Mouse (Mus musculus) thymus, adult 2 months (tissue): ENCODE results near the gene Col26a1. TPM values are rescaled to one million over a fixed set of nuclear protein-coding genes. Genes with fewer than 3 reads are reported as not detected.
A peak's percentile ranks its signal among the peaks of the same experiment; 100 is the strongest.

Experiments used
- DNase-seq: peaks from one replicate; pipeline ENCODE4 v3.0.0; 2021
- H3K27ac ChIP-seq: fragments of 200-500 bp; 2 replicates; pipeline ENCODE4 v1.5.1; 2012; ENCODE audit warnings: low read length, control low read depth; ENCODE audit not compliant: control insufficient read depth, insufficient read depth
- H3K27me3 ChIP-seq: fragments of 200-500 bp; 2 replicates; pipeline ENCODE4 v1.6.1; 2012; ENCODE audit warnings: mild to moderate bottlenecking, low read length, moderate library complexity, mixed read lengths; ENCODE audit not compliant: control insufficient read depth, insufficient read depth
- H3K36me3 ChIP-seq: fragments of 200-500 bp; 2 replicates; pipeline ENCODE4 v1.6.1; 2012; ENCODE audit warnings: mild to moderate bottlenecking, low read length, moderate library complexity; ENCODE audit not compliant: control insufficient read depth, insufficient read depth
- H3K4me1 ChIP-seq: fragments of 200-500 bp; replicated peaks from 2 replicates; pipeline ENCODE4 v1.6.1; 2012; ENCODE audit warnings: low read length; ENCODE audit not compliant: control insufficient read depth, insufficient read depth
- H3K4me3 ChIP-seq: fragments of 200-500 bp; 2 replicates; pipeline ENCODE4 v1.5.1; 2012; ENCODE audit warnings: mild to moderate bottlenecking, low read length, control low read depth, moderate library complexity; ENCODE audit not compliant: control insufficient read depth, insufficient read depth
- CTCF ChIP-seq: fragments of 200-500 bp; IDR thresholded peaks from 2 replicates; pipeline ENCODE4 v1.5.1; 2012; ENCODE audit warnings: mild to moderate bottlenecking, control low read depth, low read length, moderate library complexity, borderline replicate concordance; ENCODE audit not compliant: control insufficient read depth, poor library complexity, insufficient read depth; ENCODE audit errors: extremely low read depth
- POLR2A ChIP-seq: fragments of 200-500 bp; IDR thresholded peaks from 2 replicates; pipeline ENCODE4 v1.6.1; 2012; ENCODE audit warnings: mild to moderate bottlenecking, low read length, control low read depth, moderate library complexity; ENCODE audit not compliant: control insufficient read depth, poor library complexity, insufficient read depth; ENCODE audit errors: extremely low read depth
- WGBS: fragments of 180-500 bp; shearing (Covaris S2); methylation state at CpG from one replicate; pipeline ENCODE4 v1.1.7; 2018; 5-methylcytosine and 5-hydroxymethylcytosine counted together
- polyA plus RNA-seq: library from polyadenylated mRNA; depleted of rRNA; stranded (reverse); fragments of >200 nt; gene quantifications from 2 replicates; pipeline ENCODE4 v1.2.3, GENCODE M21; 2012; rRNA removed

Gene Col26a1
- polyA plus RNA-seq: 0.22 and 0.66 TPM in 2 replicates

GRCm38 (mm10) chr5:136882788-136883439 is at the start of gene Col26a1:
Gene Col26a1 (minus strand): TSS chr5:136883209.
- H3K27me3 ChIP-seq: peaks cover 9% of the 10 kb centered on the region; the same call in 1 of the 2 replicates
- H3K27ac ChIP-seq: no peak within 1 kb of the TSS
- H3K36me3 ChIP-seq: no peaks in the 10 kb centered on the region
- 6% methylated on average over 44 of the region's 44 CpGs for WGBS
- H3K4me1 ChIP-seq: no peaks in the 10 kb centered on the region
- TF ChIP-seq POLR2A (no peak), CTCF (no peak)
- no peak for DNase-seq
- no peak within 1 kb of the TSS for H3K4me3 ChIP-seq

GRCm38 (mm10) chr5:136931896-136932295 is 48.9 kb upstream of the Col26a1 start:
- H3K36me3 ChIP-seq: no peaks in the 10 kb centered on the region
- 97% methylated on average over 14 of the region's 14 CpGs for WGBS
- DNase-seq: no peak
- H3K27me3 ChIP-seq: no peaks in the 10 kb centered on the region
- no peaks in the 10 kb centered on the region for H3K4me1 ChIP-seq
- no peak for TF ChIP-seq CTCF
- no peak for TF ChIP-seq POLR2A
- H3K27ac ChIP-seq: no peak overlapping the region
- no peak overlapping the region for H3K4me3 ChIP-seq

- no peaks in the 10 kb centered on the region for H3K4me1 ChIP-seq
- DNase-seq: peak; percentile 80
- no peak overlapping the region for H3K4me3 ChIP-seq
- H3K36me3 ChIP-seq: no peaks in the 10 kb centered on the region
- H3K27ac ChIP-seq: no peak overlapping the region
- no peaks in the 10 kb centered on the region for H3K27me3 ChIP-seq
- 24% methylated on average over 4 of the region's 4 CpGs for WGBS
- TF ChIP-seq CTCF (no peak), POLR2A (no peak)
Observed at GRCm38 (mm10) chr5:136929073-136929472, 46.1 kb upstream of the Col26a1 start.

- TF ChIP-seq POLR2A (no peak), CTCF (no peak)
- 88% methylated on average over 7 of the region's 7 CpGs for WGBS
- H3K36me3 ChIP-seq: no peaks in the 10 kb centered on the region
- H3K4me1 ChIP-seq: peaks cover 5% of the 10 kb centered on the region
- H3K4me3 ChIP-seq: no peak overlapping the region
- DNase-seq: no peak
- no peaks in the 10 kb centered on the region for H3K27me3 ChIP-seq
- H3K27ac ChIP-seq: no peak overlapping the region
Observed at GRCm38 (mm10) chr5:136923751-136924478, 40.9 kb upstream of the Col26a1 start.

- Histone ChIP-seq H3K27me3 (no peaks in the 10 kb centered on the region), H3K4me3 (no peak overlapping the region), H3K27ac (no peak overlapping the region), H3K36me3 (no peaks in the 10 kb centered on the region), H3K4me1 (peaks cover 5% of the 10 kb centered on the region)
- 89% methylated on average over 9 of the region's 9 CpGs for WGBS
- TF ChIP-seq POLR2A: no peak
- TF ChIP-seq CTCF: no peak
- no peak for DNase-seq
Observed at GRCm38 (mm10) chr5:136922830-136923229, 39.8 kb upstream of the Col26a1 start.

GRCm38 (mm10) chr5:136919546-136920301 is 36.7 kb upstream of the Col26a1 start:
- TF ChIP-seq POLR2A (no peak), CTCF (no peak)
- Histone ChIP-seq H3K27ac (no peak overlapping the region), H3K36me3 (no peaks in the 10 kb centered on the region), H3K27me3 (no peaks in the 10 kb centered on the region), H3K4me1 (peaks cover 5% of the 10 kb centered on the region), H3K4me3 (peak overlapping the region; percentile 96)
- DNase-seq: peak; percentile 11
- WGBS: 29% methylated on average over 17 of the region's 18 CpGs
